Comparison of ENCODE assay signal across 16 mouse cellular contexts in the genomic region with DNA sequence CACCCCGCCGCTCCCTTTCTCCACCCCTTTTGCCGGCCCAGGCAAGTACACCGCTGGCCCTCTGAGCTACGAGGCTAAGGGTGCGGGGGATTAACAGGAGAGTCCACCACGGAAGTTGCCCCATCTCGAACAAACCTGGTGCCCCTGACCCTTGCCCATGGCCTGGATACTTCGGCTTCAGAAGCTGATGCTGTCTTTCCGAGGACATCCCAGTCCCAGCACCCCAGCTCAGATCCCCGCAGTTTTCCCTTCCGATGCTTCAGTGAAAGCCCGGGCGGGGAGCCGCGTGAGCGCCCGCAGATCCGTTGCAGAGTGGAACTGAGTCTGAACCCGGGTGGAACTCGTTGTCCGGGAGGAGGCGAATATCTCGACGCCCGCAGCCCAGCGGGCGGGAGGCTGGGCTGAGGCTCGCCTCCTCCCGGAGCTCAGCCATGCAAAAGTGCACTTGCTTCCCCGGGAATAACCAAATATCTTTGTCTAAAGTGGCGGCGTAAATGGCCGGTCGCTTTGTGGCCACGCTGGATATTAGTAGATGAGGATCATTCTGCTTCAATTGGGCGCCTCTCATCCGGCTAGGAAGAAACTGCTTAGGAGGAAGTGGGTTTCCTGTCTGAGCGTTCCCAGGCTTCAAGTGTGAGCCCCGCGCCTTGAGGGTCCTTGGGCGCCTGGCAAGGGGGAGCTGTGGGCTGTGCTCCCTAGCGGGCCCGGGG. TPM values are rescaled to one million over a fixed set of nuclear protein-coding genes. Genes with fewer than 3 reads are reported as not detected.
DNase-seq lines count a peak whose midpoint lies in the region; ATAC-seq and TF ChIP-seq lines count a peak whose summit lies in the region.
"Had no signal": no experiment of that assay in that cellular context is flagged by ENCODE, and none has a peak within 500 bp of the region (broad histone marks: within the 10 kb centered on the region; RNA-seq: fewer than 3 reads in every experiment).

No protein-coding gene starts in this region.

- WGBS in hindbrain, embryonic 11.5 days = under 1% methylated on average over 43 of the region's 44 CpGs
- under 1% methylated on average over 44 of the region's 44 CpGs for WGBS in hindbrain, embryonic 12.5 days
- under 1% methylated on average over 44 of the region's 44 CpGs for WGBS in forebrain, embryonic 11.5 days
- WGBS in lung, postnatal 0 days = under 1% methylated on average over 42 of the region's 44 CpGs

- peaks cover 96% of the 10 kb centered on the region for H3K27me3 ChIP-seq in hindbrain, embryonic 11.5 days (ENCODE audit: control insufficient read depth, insufficient read depth, low read length)
- H3K27me3 ChIP-seq in hindbrain, embryonic 12.5 days = peaks cover 98% of the 10 kb centered on the region
- H3K27me3 ChIP-seq in forebrain, embryonic 11.5 days (ENCODE audit: control insufficient read depth, insufficient read depth, low read length) = peaks cover 93% of the 10 kb centered on the region
- H3K27me3 ChIP-seq in lung, postnatal 0 days (replicated peaks; ENCODE audit: insufficient read depth, low read length) = peaks cover 29% of the 10 kb centered on the region; the same call in 1 of the 2 replicates

- H3K9ac ChIP-seq in hindbrain, embryonic 11.5 days (ENCODE audit: low read depth, low read length) = no peak overlapping the region
- H3K9ac ChIP-seq in hindbrain, embryonic 12.5 days = no peak overlapping the region
- H3K9ac ChIP-seq in forebrain, embryonic 11.5 days (ENCODE audit: low read length) = peak overlapping the region; percentile 63
- H3K9ac ChIP-seq in lung, postnatal 0 days (replicated peaks; ENCODE audit: low read depth) = peak overlapping the region; percentile 92

- no peak overlapping the region for H3K27ac ChIP-seq in hindbrain, embryonic 11.5 days (ENCODE audit: low read depth, low read length)
- no peak overlapping the region for H3K27ac ChIP-seq in hindbrain, embryonic 12.5 days
- H3K27ac ChIP-seq in forebrain, embryonic 11.5 days (ENCODE audit: low read depth, low read length) = peak overlapping the region; percentile 73
- H3K27ac ChIP-seq in lung, postnatal 0 days (ENCODE audit: low read length) = peak overlapping the region; percentile 96

- H3K4me2 ChIP-seq in hindbrain, embryonic 11.5 days (replicated peaks; ENCODE audit: low read depth, low read length) = no peak overlapping the region
- H3K4me2 ChIP-seq in hindbrain, embryonic 12.5 days (replicated peaks) = no peak overlapping the region
- peak overlapping the region; percentile 35; the same call in 1 of the 2 replicates for H3K4me2 ChIP-seq in forebrain, embryonic 11.5 days (ENCODE audit: low read depth, low read length, severe bottlenecking)
- H3K4me2 ChIP-seq in lung, postnatal 0 days (replicated peaks; ENCODE audit: low read depth, low read length) = peak overlapping the region; percentile 55

- peak; percentile 68 for DNase-seq in hindbrain, embryonic 11.5 days (ENCODE audit: low spot score)
- DNase-seq in ZHBTc4 (ENCODE audit: low read depth, low spot score) = peak; percentile 50
- no peak for DNase-seq in forebrain, embryonic 11.5 days (ENCODE audit: low spot score)
- peak; percentile 49 for DNase-seq in lung, postnatal 0 days (ENCODE audit: low spot score)
- no peak for DNase-seq in right cerebral cortex, adult 2 months (ENCODE audit: low spot score in 2 of 2)
- DNase-seq in ovary, postnatal 10 days (ENCODE audit: low spot score) = no peak
- no peak for DNase-seq in adrenal gland, adult 8-10 months
- DNase-seq: adrenal gland, postnatal 14 days; layer of hippocampus, adult 9-11 months; right cerebral cortex, adult 18-20 months; thymus, postnatal 25 days had no signal

- H3K36me3 ChIP-seq in hindbrain, embryonic 11.5 days (ENCODE audit: control insufficient read depth, insufficient read depth, low read length) = no peaks in the 10 kb centered on the region
- H3K36me3 ChIP-seq in hindbrain, embryonic 12.5 days = no peaks in the 10 kb centered on the region
- no peaks in the 10 kb centered on the region; the same call in 1 of the 2 replicates for H3K36me3 ChIP-seq in forebrain, embryonic 11.5 days (ENCODE audit: control insufficient read depth, insufficient read depth, low read length)
- H3K36me3 ChIP-seq in lung, postnatal 0 days (ENCODE audit: insufficient read depth, low read length) = no peaks in the 10 kb centered on the region
- H3K36me3 ChIP-seq: G1E had no signal

- peaks cover 2% of the 10 kb centered on the region; the same call in 1 of the 2 replicates for H3K4me1 ChIP-seq in hindbrain, embryonic 11.5 days (replicated peaks; ENCODE audit: control insufficient read depth, insufficient read depth, low read length)
- H3K4me1 ChIP-seq in hindbrain, embryonic 12.5 days = peaks cover 9% of the 10 kb centered on the region
- 0 out of 2 replicates have a peak, but pooled peaks cover 3% of the 10 kb centered on the region for H3K4me1 ChIP-seq in forebrain, embryonic 11.5 days (replicated peaks; ENCODE audit: control insufficient read depth, insufficient read depth, low read length)
- no peaks in the 10 kb centered on the region for H3K4me1 ChIP-seq in lung, postnatal 0 days (ENCODE audit: insufficient read depth, low read depth, low read length)

- TF ChIP-seq CTCF in lung, postnatal 0 days (IDR thresholded peaks at IDR 0.05) = no peak

- no peaks in the 10 kb centered on the region for H3K9me3 ChIP-seq in hindbrain, embryonic 11.5 days (ENCODE audit: control insufficient read depth, low read length)
- H3K9me3 ChIP-seq in hindbrain, embryonic 12.5 days (replicated peaks) = no peaks in the 10 kb centered on the region
- no peaks in the 10 kb centered on the region for H3K9me3 ChIP-seq in forebrain, embryonic 11.5 days (ENCODE audit: control insufficient read depth, low read length)
- H3K9me3 ChIP-seq in lung, postnatal 0 days (ENCODE audit: low read length) = no peaks in the 10 kb centered on the region

- no peak overlapping the region for H3K4me3 ChIP-seq in hindbrain, embryonic 11.5 days (ENCODE audit: low read depth, low read length)
- no peak overlapping the region for H3K4me3 ChIP-seq in hindbrain, embryonic 12.5 days
- peak overlapping the region; percentile 40 for H3K4me3 ChIP-seq in forebrain, embryonic 11.5 days (ENCODE audit: low read depth, low read length)
- peak overlapping the region; percentile 60 for H3K4me3 ChIP-seq in lung, postnatal 0 days (ENCODE audit: low read depth, low read length)

- ATAC-seq in hindbrain, embryonic 11.5 days (ENCODE audit: low FRiP score) = no peak
- ATAC-seq in hindbrain, embryonic 12.5 days (ENCODE audit: low FRiP score) = no peak
- ATAC-seq in forebrain, embryonic 11.5 days (replicated peaks; ENCODE audit: low FRiP score) = 0 out of 2 replicates have a peak, but pooled peaks have one; percentile 17
- ATAC-seq in lung, postnatal 0 days = peak; percentile 4; the same call in 1 of the 2 replicates

- no peak for TF ChIP-seq EP300 in lung, postnatal 0 days (IDR thresholded peaks at IDR 0.05)

RNA-seq across cellular contexts. Expression of a gene that starts 0.4 kb away (rescaled TPM):
- 0.11 and 0.29 TPM in 2 replicates for polyA plus RNA-seq in hindbrain, embryonic 11.5 days (2014; fragmentation: Nextera tagmentation; extraction: Ambion mirVana)
- 0.12 and 1.7 TPM in 2 replicates for polyA plus RNA-seq in hindbrain, embryonic 12.5 days (2016; fragmentation: Nextera tagmentation; extraction: Ambion mirVana)
- polyA plus RNA-seq in forebrain, embryonic 11.5 days (2014; fragmentation: Nextera tagmentation; extraction: Ambion mirVana) = 36.6 and 45.7 TPM in 2 replicates
- polyA plus RNA-seq in lung, postnatal 0 days (2015; fragmentation: Nextera tagmentation; extraction: Ambion mirVana) = 62.7 and 68.7 TPM in 2 replicates
- not detected for total RNA-seq in adrenal gland, adult 8-10 months (2022)
- total RNA-seq: adrenal gland, postnatal 14 days; common myeloid progenitor, adult 5-6 weeks; gastrocnemius, postnatal 4 days; megakaryocyte-erythroid progenitor cell, adult 5-6 weeks had no signal
- polyA plus RNA-seq: G1E had no signal

Comparison
In these comparisons a context has a peak if more than half of its experiments do, and no peak if none do; other contexts are left out.
1. ATAC-seq: peak in forebrain, embryonic 11.5 days (single experiment) and lung, postnatal 0 days (single experiment); none in hindbrain, embryonic 11.5 days (single experiment) and hindbrain, embryonic 12.5 days (single experiment).
2. DNase-seq: peak in hindbrain, embryonic 11.5 days (single experiment), ZHBTc4 (single experiment) and lung, postnatal 0 days (single experiment); none in forebrain, embryonic 11.5 days (single experiment), right cerebral cortex, adult 2 months (0 of 2), ovary, postnatal 10 days (single experiment) and adrenal gland, adult 8-10 months (single experiment).
3. H3K27ac ChIP-seq: peak in forebrain, embryonic 11.5 days (single experiment) and lung, postnatal 0 days (single experiment); none in hindbrain, embryonic 11.5 days (single experiment) and hindbrain, embryonic 12.5 days (single experiment).
4. H3K4me2 ChIP-seq: peak in forebrain, embryonic 11.5 days (single experiment) and lung, postnatal 0 days (single experiment); none in hindbrain, embryonic 11.5 days (single experiment) and hindbrain, embryonic 12.5 days (single experiment).
5. H3K4me3 ChIP-seq: peak in forebrain, embryonic 11.5 days (single experiment) and lung, postnatal 0 days (single experiment); none in hindbrain, embryonic 11.5 days (single experiment) and hindbrain, embryonic 12.5 days (single experiment).
6. H3K9ac ChIP-seq: peak in forebrain, embryonic 11.5 days (single experiment) and lung, postnatal 0 days (single experiment); none in hindbrain, embryonic 11.5 days (single experiment) and hindbrain, embryonic 12.5 days (single experiment).
7. RNA of a gene that starts 0.4 kb away (polyA plus RNA-seq): 62.7 to 68.7 TPM in lung, postnatal 0 days and 36.6 to 45.7 TPM in forebrain, embryonic 11.5 days; 0.12 to 1.7 TPM in hindbrain, embryonic 12.5 days and 0.11 to 0.29 TPM in hindbrain, embryonic 11.5 days; every median in the first group is over 10 times any median in the second.